Mouse (Mus musculus): ENCODE results near the gene Ets2. TPM values are rescaled to one million over a fixed set of nuclear protein-coding genes. Genes with fewer than 3 reads are reported as not detected.

The Ets2 gene
- polyA plus RNA-seq, 1 experiment from 2014 or later: 35.1 TPM

- Histone ChIP-seq H3K9ac (ENCODE audit: low read length) (peak overlapping the region; percentile 96), H3K4me3 (ENCODE audit: low read depth, low read length) (peak overlapping the region; percentile 66), H3K27ac (replicated peaks) (peak overlapping the region; percentile 98), H3K27me3 (ENCODE audit: control insufficient read depth, insufficient read depth, low read length) (no peaks in the 10 kb centered on the region), H3K4me2 (replicated peaks; ENCODE audit: low read depth) (peak overlapping the region; percentile 89), H3K36me3 (ENCODE audit: control insufficient read depth, insufficient read depth, low read length) (peaks cover 2% of the 10 kb centered on the region), H3K4me1 (replicated peaks; ENCODE audit: control insufficient read depth, insufficient read depth) (peaks cover 6% of the 10 kb centered on the region; the same call in 1 of the 2 replicates), H3K9me3 (ENCODE audit: control insufficient read depth, low read length) (no peaks in the 10 kb centered on the region)
- under 1% methylated on average over 57 of the region's 62 CpGs for WGBS
- TF ChIP-seq CTCF (IDR thresholded peaks at IDR 0.05; ENCODE audit: low read depth): no peak
- no peak for TF ChIP-seq EP300 (optimal IDR thresholded peaks at IDR 0.05)
- DNase-seq (ENCODE audit: low spot score) (peak; percentile 17), ATAC-seq (ENCODE audit: low FRiP score, low TSS enrichment) (peak; percentile 78)
Observed at GRCm38 (mm10) chr16:95702562-95703545, 979 bp downstream of the Ets2 start.

GRCm38 (mm10) chr16:95703958-95704357 lies 2.1 kb downstream of the Ets2 start:
- Histone ChIP-seq H3K9ac (ENCODE audit: low read length) (peak overlapping the region; percentile 59), H3K27me3 (ENCODE audit: control insufficient read depth, insufficient read depth, low read length) (no peaks in the 10 kb centered on the region), H3K4me3 (ENCODE audit: low read depth, low read length) (peak overlapping the region; percentile 66), H3K4me2 (replicated peaks; ENCODE audit: low read depth) (peak overlapping the region; percentile 89), H3K9me3 (ENCODE audit: control insufficient read depth, low read length) (no peaks in the 10 kb centered on the region), H3K36me3 (ENCODE audit: control insufficient read depth, insufficient read depth, low read length) (peaks cover 3% of the 10 kb centered on the region), H3K4me1 (replicated peaks; ENCODE audit: control insufficient read depth, insufficient read depth) (peaks cover 6% of the 10 kb centered on the region; the same call in 1 of the 2 replicates), H3K27ac (replicated peaks) (peak overlapping the region; percentile 69)
- ATAC-seq (ENCODE audit: low FRiP score, low TSS enrichment) (no peak), DNase-seq (ENCODE audit: low spot score) (no peak)
- WGBS: 19% methylated on average over 8 of the region's 8 CpGs
- TF ChIP-seq EP300 (optimal IDR thresholded peaks at IDR 0.05) (no peak), CTCF (IDR thresholded peaks at IDR 0.05; ENCODE audit: low read depth) (no peak)

- 54% methylated on average over 10 of the region's 10 CpGs for WGBS
- Histone ChIP-seq H3K4me3 (ENCODE audit: low read depth, low read length) (peak overlapping the region; percentile 66), H3K36me3 (ENCODE audit: control insufficient read depth, insufficient read depth, low read length) (peaks cover 6% of the 10 kb centered on the region), H3K9ac (ENCODE audit: low read length) (peak overlapping the region; percentile 59), H3K9me3 (ENCODE audit: control insufficient read depth, low read length) (no peaks in the 10 kb centered on the region), H3K27me3 (ENCODE audit: control insufficient read depth, insufficient read depth, low read length) (no peaks in the 10 kb centered on the region), H3K27ac (replicated peaks) (peak overlapping the region; percentile 69), H3K4me2 (replicated peaks; ENCODE audit: low read depth) (peak overlapping the region; percentile 89), H3K4me1 (replicated peaks; ENCODE audit: control insufficient read depth, insufficient read depth) (peaks cover 6% of the 10 kb centered on the region; the same call in 1 of the 2 replicates)
- no peak for TF ChIP-seq EP300 (optimal IDR thresholded peaks at IDR 0.05)
- DNase-seq (ENCODE audit: low spot score) (peak; percentile 20), ATAC-seq (ENCODE audit: low FRiP score, low TSS enrichment) (no peak)
Observed at GRCm38 (mm10) chr16:95704662-95705330, 2.9 kb downstream of the Ets2 start.

- TF ChIP-seq EP300 (optimal IDR thresholded peaks at IDR 0.05): no peak
- no peak for TF ChIP-seq CTCF (IDR thresholded peaks at IDR 0.05; ENCODE audit: low read depth)
- H3K9me3 ChIP-seq (ENCODE audit: control insufficient read depth, low read length): no peaks in the 10 kb centered on the region
- peaks cover 15% of the 10 kb centered on the region for H3K36me3 ChIP-seq (ENCODE audit: control insufficient read depth, insufficient read depth, low read length)
- no peak overlapping the region for H3K4me3 ChIP-seq (ENCODE audit: low read depth, low read length)
- H3K4me2 ChIP-seq (replicated peaks; ENCODE audit: low read depth): peak overlapping the region; percentile 89
- H3K27ac ChIP-seq (replicated peaks): 0 out of 2 replicates have a peak overlapping the region, but pooled peaks have one; percentile 25
- peak; percentile 10 for DNase-seq (ENCODE audit: low spot score)
- no peak for ATAC-seq (ENCODE audit: low FRiP score, low TSS enrichment)
- H3K4me1 ChIP-seq (replicated peaks; ENCODE audit: control insufficient read depth, insufficient read depth): peaks cover 6% of the 10 kb centered on the region; the same call in 1 of the 2 replicates
- 81% methylated on average over 6 of the region's 6 CpGs for WGBS
- no peak overlapping the region for H3K9ac ChIP-seq (ENCODE audit: low read length)
- no peaks in the 10 kb centered on the region for H3K27me3 ChIP-seq (ENCODE audit: control insufficient read depth, insufficient read depth, low read length)
Observed at GRCm38 (mm10) chr16:95705771-95706170, 3.9 kb downstream of the Ets2 start.

- Histone ChIP-seq H3K27me3 (ENCODE audit: control insufficient read depth, insufficient read depth, low read length) (no peaks in the 10 kb centered on the region), H3K9me3 (ENCODE audit: control insufficient read depth, low read length) (no peaks in the 10 kb centered on the region), H3K4me1 (replicated peaks; ENCODE audit: control insufficient read depth, insufficient read depth) (peaks cover 6% of the 10 kb centered on the region; the same call in 1 of the 2 replicates), H3K27ac (replicated peaks) (peak overlapping the region; percentile 69), H3K4me3 (ENCODE audit: low read depth, low read length) (no peak overlapping the region), H3K36me3 (ENCODE audit: control insufficient read depth, insufficient read depth, low read length) (peaks cover 32% of the 10 kb centered on the region), H3K4me2 (replicated peaks; ENCODE audit: low read depth) (peak overlapping the region; percentile 24; the same call in 1 of the 2 replicates), H3K9ac (ENCODE audit: low read length) (no peak overlapping the region)
- no peak for TF ChIP-seq CTCF (IDR thresholded peaks at IDR 0.05; ENCODE audit: low read depth)
- TF ChIP-seq EP300 (optimal IDR thresholded peaks at IDR 0.05): no peak
- ATAC-seq (ENCODE audit: low FRiP score, low TSS enrichment) (peak; percentile 87), DNase-seq (ENCODE audit: low spot score) (peak; percentile 72)
- WGBS: 38% methylated on average over 21 of the region's 21 CpGs
Observed at GRCm38 (mm10) chr16:95708211-95709004, 6.5 kb downstream of the Ets2 start.

Measured in stomach, postnatal 0 days (tissue).